Mouse (Mus musculus) left cerebral cortex, postnatal 14 days (tissue): ENCODE measurements around the gene Pla1a. TPM values are rescaled to one million over a fixed set of nuclear protein-coding genes. Genes with fewer than 3 reads are reported as not detected.

Experiments used
- DNase-seq, 2 experiments: peaks; one replicate each; pipeline ENCODE4 v3.0.0; 2021 to 2022; ENCODE audit warnings: low spot score in 2 of 2, mixed read lengths in 1 of 2
- intact Hi-C: fragments of 180-260 bp; cut with DNase I; formaldehyde crosslinking; loops from one replicate; pipeline ENCODE4 v1.15.1; 2025
- total RNA-seq, 2 experiments: library from RNA; stranded (reverse); gene quantifications; 2 replicates each; pipeline ENCODE4 v1.2.3; 2021

The Pla1a gene
- total RNA-seq, 2 experiments from 2014 or later = 0.57 to 1.3 TPM

DNA sequence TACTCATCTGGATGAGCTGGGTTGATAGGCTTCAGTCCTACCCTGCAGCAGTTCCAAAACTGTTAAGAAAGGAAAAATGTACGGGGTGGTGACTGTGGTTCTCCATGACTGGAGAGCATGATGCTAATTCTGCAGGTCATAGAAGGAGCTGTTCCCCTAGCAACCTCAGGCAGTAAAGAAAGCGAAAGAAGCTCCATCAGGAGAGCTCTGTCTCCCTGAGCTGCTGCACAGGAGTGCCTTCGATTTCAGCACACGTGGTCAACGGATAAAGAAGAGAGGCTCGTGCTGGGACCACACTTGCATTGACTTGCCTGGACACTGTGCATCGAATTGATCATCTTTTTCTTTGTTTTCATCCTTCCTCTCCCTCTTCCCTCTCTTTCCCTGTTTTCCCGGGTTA, 9.3 kb upstream of the Pla1a start:
- intact Hi-C loops = no loop called here

DNA sequence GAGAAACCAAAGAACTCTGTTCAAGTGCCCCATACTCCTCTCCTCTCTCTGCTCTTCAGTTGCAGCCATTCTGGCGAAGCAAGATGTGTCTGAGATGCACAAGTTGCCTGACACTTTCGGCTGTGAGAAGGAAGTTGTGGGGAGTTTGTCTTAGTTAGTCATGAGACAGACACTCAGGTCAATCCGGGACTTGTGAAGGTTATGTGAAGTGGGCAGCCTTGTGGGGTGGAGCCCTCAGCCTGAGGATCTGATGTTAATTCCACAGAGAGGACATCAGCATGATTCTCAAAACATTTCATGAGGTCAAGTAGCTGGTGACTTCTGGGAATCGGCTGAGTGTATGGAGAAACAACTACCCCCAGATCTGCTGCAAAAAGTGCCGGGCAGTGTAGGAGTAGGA, 8.7 kb upstream of the Pla1a start:
- intact Hi-C loops = no loop called here
- no peak for DNase-seq

More for the DNA sequence above, 9.3 kb upstream of the Pla1a start:
- DNase-seq = no peak

DNA sequence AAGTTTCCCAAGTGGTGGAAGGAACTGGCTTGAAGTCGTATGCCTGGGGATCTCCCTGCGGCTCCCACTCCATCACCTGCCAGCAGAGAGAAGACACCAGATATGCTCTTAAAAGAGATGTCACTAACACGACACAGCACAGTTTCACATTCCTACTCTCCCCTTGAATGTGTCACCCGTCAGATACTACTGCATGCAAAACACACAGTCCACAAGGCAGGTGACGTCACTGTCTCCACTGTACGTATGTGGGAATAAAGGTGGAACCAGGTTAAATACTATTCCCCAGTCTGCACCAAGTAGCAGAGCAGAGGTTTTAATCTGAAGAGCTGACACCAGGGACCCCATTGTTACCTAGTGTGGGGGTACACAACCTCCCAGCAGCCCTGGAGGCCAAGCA, 7.5 kb upstream of the Pla1a start:
- DNase-seq = no peak
- intact Hi-C loops = no loop called here

DNA sequence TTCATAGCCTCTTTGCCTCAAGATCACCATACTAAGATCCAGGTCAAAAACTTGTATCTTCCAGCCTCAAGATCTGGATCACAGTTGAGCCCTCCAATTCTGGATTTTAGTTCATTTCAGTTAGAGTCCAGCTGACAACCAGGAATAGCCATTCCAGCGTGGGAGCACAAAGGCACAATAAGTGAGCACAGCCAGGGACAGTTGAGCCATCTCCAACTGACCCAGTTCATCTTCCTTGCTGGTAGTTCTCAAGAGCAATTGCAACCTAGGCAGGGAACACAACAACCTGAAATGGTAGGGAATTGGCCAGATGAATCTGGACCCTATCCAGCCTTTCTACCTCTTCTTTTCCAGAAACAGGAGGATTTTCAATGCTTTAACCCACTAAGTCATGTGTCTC, 6.2 kb upstream of the Pla1a start:
- DNase-seq = peak in 1 of 2 experiments; percentile 22
- intact Hi-C loops = no loop called here

DNA sequence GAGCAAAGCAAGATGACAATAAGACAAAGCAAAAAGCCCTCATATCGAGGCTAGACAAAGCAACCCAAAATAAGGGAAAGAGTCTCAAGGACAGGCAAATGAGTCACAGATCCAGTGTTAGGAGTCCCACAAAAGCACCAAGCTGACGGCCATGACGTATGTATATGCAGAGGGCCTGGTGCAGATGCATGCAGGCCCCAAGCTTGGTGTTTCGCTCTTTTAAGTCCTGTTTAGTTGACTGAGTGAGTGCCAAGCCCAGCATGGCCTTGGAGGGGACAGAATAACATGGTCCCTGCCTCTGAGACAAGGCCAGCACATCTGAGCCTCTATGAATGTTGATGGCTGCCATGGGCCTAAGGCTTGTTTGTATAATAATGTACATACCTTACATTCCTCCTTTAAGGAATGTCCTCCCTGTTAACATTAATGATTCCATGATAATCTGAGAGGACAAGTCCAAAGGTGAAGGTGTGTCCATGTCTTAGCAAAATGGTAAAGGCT, 1.4 kb upstream of the Pla1a start:
- intact Hi-C loops = no loop called here
- no peak for DNase-seq

DNA sequence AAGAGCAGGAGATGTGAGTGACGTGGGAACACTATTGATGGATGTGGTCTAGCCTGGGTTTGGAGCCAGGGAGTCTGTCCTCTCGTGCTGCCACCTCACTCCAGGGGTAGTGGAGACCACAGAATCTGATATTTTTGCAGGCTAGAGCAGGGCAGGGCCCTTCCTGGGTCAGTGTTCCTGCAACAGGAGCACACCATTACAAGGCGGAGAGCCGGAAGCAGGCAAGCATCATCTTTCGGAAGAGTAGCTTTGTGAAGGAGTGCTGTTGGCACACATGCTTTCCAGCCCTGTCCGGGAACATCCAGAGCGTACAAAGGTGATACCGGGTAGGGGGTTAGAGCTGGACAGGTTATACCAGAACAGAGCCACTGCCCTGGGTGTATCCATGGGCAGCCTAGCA, 569 bp upstream of the Pla1a start:
- intact Hi-C loops = no loop called here
- no peak for DNase-seq

DNA sequence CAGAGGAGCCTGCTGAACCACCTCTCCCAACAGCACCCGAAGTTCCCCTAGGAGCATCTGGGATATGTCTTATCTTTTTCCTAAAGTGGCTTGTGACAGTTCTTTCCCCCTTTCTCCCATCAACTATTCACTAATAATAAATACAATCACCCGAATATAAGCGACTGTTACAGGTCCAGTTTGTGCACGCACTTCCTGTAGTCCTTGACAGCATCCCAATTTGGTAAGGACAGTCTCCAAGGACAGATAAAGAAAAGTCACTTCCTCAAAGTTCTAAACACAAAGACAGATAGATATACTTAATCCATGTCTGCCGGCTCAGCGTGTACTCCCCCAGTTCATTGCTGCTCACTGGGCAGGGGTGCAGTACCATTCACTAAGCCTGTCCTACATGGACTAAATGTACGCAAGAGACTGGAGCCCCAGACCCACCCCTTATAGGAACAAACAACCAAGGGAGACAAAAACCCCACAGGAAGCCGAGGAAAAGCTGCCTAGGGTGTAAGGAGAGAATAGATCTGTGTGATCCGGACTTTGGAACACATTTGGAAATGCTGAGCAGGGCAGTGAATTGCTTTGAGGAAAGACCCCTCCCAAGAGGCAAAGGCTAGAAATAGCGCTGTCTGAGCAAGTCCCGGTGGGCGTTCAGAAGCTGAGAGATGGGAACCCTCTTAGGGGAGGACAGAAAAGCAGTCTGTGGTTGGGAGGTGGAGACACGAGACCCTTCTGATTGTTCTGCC, 1.3 kb downstream of the Pla1a start:
- intact Hi-C loops = no loop called here

DNA sequence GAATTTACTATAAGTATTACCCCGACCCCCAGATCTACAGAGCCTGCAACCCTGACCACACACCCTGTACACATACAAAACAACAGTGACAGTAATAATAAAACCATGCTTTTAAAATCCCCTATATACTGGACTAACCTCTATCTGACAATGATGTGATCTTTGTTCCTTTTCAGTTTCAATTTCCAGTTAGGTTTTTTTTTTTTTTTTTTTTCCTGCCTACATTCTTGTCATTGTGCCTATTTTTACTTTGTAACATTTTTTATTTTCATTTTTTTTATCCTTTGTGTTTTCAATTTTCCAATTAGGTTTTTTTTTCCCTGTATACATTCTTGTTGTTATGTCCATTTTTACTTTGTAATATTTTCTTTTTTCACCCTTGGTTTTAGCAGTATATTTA, 7.1 kb downstream of the Pla1a start:
- intact Hi-C loops = no loop called here
- DNase-seq = no peak

More for the DNA sequence above, 1.3 kb downstream of the Pla1a start:
- no peak for DNase-seq

DNA sequence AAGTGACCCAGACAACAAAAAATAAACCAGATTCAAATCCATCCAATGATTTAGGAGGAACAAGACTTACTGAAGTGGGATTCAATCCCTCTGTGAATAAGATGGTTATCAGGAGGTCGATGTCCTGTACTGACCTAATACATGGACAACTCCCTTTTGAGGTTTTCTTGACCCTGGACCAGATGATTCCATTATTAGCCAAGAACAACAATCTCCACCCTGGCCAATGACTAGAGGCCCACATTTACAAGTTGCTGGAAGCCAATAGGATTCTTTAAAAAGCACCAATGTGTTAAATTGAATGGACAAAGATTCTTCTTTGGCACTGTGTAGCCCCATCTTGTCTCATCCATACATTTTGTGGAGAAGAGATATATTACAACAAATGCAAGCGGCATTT, 7.6 kb downstream of the Pla1a start:
- DNase-seq = no peak
- intact Hi-C loops = no loop called here

DNA sequence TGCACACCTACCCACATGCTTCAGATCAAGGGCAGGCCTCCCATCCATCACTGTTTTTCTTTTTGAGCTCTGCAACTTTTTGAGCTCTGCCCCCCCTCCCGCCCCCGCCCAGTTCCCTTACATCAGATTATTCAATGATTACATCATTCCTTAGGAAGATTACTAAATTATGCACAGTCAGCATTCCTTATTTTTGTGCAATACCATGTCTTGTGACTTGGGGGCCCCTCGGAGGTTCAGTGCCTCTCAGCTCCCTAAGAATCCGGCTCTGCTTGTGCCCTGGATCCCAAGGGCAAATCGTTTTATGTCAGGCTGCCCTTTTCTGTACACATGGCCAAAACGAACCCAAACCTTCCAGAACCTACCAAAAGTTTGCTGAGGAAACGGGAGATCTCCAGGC, 18.0 kb downstream of the Pla1a start:
- no peak for DNase-seq
- intact Hi-C loops = no loop called here

DNA sequence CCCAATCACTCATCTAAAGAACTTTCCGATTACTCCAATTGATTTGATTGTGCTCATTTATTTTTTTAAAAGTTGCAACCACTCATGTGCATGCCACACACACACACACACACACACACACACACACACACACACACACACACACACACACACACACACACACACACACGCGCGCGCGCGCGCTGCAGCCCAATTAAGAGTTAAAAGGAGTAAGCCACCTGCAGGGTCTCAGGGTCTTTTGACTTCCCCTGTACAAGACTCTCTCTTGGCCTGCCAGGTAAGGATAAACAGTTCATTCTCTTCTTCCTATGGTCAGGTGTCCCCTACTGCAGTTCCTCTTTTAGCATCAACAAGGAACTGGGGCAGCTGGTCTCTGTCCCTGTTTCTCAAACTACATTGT, 24.5 kb downstream of the Pla1a start:
- intact Hi-C loops = no loop called here
- no peak for DNase-seq

DNA sequence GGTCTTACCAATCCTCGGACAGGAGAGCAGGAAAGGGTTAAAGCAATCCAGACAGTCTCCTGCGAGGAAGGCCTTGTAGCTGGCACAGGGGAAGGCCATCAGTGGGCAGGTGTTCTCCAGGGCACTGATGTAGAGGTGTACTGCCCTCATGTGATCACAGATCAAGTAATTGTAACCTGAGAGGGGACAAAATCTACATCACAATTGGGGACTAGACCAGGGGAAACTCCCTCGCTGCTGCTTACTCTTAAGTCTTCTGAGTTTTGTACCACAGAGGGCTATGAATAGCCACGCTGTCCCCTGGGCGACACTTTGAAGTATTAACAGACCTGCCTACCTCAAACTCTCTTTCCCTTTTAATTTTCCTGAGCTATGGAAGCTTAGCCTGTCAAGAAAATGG, 25.4 kb downstream of the Pla1a start:
- intact Hi-C loops = no loop called here
- DNase-seq = no peak

DNA sequence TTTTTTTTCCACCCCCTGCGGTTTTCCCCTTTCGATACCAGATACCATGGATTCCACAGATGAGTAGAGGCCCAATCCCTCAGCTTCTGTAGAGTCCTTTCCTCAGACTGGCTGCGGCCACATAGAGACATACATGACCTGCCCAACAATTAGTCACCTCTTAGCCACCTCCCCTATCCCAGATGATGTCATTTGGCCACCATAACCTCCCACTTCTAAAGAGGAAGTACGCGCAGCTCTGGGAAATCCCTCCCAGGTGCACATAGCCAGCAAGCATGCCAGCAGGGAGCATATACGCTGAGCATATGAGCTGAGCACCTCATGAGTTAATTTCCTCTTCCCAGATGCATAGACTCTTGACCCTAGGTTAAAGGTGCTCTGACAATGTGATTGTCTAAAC, 26.2 kb downstream of the Pla1a start:
- intact Hi-C loops = no loop called here
- DNase-seq = no peak

DNA sequence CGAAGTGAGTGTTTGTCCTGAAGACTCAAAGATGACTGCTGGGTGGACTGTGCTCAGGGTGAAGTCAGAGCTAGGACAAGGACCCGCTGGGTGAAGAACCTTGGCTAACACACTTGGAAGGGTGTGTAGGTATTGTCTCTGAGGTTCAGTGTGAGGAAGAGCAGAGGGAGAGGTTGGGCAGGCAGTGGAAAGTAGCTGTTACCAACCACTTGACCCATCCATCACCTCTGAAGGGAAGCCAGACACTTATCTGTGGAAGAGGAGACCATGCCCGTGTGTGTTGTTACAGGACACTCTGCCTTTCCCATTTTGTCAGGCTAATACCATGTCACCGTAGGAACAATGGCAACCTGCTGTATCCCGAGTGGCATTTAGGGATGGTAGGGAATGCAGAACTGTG, 26.7 kb downstream of the Pla1a start:
- intact Hi-C loops = no loop called here
- DNase-seq = no peak

DNA sequence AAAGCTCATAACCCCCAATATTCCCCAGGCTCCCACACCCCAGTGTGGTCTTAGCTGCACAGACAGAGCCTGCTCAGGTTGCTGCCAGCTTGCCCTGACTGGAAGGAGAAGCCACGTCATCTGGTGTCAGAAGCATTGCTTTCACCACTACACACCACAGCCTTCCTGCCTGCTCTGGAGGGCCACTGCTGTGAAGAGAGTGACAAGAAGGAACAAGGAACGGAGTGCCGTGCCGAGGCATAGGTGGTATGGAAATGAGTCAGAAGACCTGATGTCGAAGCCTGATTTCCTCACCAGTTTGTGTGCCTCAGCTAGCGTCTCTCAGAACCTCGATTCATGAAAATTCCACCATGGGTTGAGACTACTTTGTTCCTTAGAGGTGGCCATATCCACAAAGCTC, 29.3 kb downstream of the Pla1a start:
- intact Hi-C loops = no loop called here
- no peak for DNase-seq

DNA sequence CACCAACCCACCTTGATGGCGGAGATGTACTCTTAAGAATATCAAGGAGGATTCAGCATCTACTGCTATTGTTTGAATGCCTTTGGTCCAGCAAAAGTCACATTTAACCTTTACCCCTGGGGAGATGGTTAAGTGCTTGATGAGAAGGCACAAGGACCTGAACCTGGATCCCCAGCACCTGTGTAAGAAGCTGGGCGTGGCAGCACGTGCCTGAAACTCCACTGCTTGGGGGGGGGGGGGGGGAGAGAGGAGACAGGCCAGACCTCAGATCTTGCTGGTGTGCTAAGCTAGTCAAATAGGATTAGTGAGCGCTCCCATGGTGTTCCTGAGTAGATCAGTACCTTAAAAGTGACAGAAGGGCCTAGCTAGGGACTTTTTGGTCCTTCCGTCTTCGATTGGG, 31.5 kb downstream of the Pla1a start:
- intact Hi-C loops = no loop called here
- no peak for DNase-seq

DNA sequence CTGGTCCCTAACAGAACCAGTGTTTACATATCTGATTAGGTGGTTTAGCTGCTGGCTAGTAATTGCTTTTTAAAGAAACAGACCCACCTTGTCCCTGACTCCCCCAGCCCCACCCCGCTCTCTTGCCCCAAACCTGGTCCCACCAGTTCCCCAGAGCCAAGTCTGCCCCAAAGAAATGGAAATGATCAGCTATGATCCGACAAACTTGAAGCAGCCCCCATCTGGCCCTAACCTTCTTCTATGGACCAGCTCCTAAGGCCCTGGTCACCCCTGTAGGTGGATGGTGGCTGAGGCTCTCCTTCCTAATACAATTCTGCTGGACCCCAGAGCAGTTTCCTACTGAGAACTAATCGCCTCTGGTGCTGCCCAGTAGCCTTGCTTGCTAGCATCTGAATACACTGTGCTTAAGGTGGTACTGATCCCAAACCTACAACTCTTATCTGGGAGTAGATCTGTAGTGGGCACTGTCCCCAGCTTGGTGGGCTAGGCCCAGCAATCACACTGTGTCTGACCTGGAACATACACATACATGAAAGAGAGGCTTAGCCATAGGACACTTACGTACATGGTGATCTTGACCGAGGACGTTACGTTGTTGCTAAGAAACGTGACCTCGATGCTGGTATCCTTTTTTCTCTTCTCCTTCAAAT, 32.5 kb downstream of the Pla1a start:
- intact Hi-C loops = no loop called here
- DNase-seq = no peak

DNA sequence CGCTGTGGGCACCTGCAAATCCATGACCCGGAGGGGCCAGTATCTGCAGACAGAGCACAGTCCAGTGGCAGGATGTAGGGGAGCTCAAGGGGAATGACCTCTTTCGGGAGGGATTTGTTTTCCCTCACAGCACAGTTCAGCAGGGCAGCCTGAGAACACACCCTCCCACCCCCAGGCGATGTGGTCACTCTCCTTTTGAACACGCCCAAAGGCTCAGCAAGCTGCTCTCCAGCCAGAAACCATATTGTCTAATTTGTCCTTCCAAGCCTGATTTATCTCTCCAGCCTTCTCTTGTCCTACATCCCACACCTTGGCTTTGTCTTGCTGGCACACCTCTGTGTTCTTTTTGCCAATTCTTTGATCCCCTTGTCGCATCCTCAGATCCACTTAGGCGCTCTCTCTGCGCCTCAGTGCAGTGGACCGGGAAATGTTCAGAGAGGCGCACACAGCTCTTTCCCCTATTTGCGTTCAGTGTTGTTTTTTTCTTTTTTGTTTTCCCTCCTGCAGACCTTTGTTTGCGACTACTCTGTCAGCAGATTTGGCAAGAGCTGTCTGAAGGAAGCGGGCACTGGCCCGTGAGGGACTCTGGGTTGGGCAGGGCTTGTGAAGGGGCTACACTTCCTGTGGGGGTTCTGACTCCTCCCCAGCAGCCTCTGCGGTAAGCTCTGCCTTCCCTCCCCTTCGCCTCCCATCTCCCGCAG, 33.3 kb downstream of the Pla1a start:
- intact Hi-C loops = no loop called here
- peak; percentile 38 to 51 for DNase-seq

DNA sequence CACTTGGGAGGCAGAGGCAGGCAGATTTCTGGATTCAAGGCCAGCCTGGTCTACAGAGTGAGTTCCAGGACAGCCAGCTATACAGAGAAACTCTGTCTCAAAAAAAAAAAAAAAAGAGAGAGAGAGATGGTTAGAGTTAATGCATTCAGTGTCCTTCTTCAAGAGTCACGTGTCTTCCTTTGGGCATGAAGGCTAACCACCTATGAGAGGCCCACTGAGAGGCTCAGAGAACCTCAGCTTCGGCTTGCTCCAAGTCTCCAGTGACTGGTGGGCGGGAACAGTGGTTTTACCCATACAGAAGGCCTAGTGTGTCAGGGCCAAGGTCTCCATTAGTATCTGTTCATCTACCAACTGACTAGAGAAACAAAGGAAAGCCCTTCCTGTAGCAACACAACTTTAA, 33.9 kb downstream of the Pla1a start:
- intact Hi-C loops = no loop called here
- no peak for DNase-seq

DNA sequence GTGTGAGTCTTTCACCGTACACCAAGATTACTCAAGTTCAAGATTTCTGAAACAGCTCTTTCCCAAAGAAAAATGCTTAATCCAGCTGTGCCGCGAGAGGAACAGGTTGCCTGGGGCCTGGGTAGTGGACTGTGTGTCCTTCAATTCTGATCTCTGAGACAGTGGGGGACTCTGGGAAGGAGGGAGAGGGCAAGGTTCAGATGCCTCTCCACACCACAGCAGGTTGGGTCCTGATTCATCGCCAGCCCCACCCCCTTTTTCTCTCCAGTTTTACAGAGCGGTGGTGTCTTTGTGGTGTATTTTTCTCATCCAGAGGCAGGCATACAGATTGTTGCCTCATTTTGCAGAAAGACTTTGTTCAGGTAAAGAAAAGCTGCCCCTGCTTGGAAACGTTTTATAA, 34.7 kb downstream of the Pla1a start:
- DNase-seq = no peak
- intact Hi-C loops = no loop called here

DNA sequence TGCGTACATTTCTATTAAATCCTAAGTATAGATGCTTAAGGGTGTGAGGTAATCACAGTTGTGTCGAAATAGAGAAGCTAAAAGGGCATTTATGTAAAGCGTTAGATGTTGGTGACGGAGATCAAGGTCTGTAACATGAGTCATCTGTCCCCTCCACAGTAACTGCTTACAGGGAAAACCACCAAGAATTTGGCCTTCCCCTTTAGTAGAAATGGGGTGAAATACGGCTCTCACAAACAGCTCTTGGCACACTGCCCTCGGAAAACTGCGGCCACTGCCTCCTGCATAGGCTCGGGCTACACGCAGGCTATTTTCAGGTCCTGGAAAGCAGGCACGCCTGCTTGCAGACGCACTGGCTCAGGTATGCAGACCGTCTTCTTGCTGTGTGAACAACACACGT, 36.8 kb downstream of the Pla1a start:
- intact Hi-C loops = no loop called here
- peak in 1 of 2 experiments; percentile 40 for DNase-seq
